Mouse (Mus musculus) intestine, embryonic 15.5 days (tissue): ENCODE measurements around the gene Aldh3a2. TPM values are rescaled to one million over a fixed set of nuclear protein-coding genes. Genes with fewer than 3 reads are reported as not detected.
A peak's percentile ranks its signal among the peaks of the same experiment; 100 is the strongest.
"Not testable (repeated sequence)": the region's sequence is repeated elsewhere in the genome, so short reads cannot be mapped to it uniquely, and the experiment has no call there.

Experiments used
- ATAC-seq: fragments of 200-750 bp; cut with Nextera tagmentation; 2 replicates; pipeline ENCODE4 v1.8.0; 2017; ENCODE audit warnings: moderate TSS enrichment, moderate library complexity
- H3K27ac ChIP-seq: fragments of 300-500 bp; sonication (generic); 2 replicates; pipeline ENCODE4 v1.5.1; 2015; ENCODE audit warnings: mild to moderate bottlenecking, inconsistent platforms
- H3K27me3 ChIP-seq: fragments of 300-500 bp; sonication (generic); replicated peaks from 2 replicates; pipeline ENCODE4 v1.6.1; 2015; ENCODE audit warnings: inconsistent platforms
- H3K36me3 ChIP-seq: fragments of 300-500 bp; sonication (generic); 2 replicates; pipeline ENCODE4 v1.6.1; 2015; ENCODE audit warnings: inconsistent platforms
- H3K4me1 ChIP-seq: fragments of 300-500 bp; sonication (generic); replicated peaks from 2 replicates; pipeline ENCODE4 v1.6.1; 2015; ENCODE audit warnings: inconsistent platforms
- H3K4me2 ChIP-seq: fragments of 300-500 bp; sonication (generic); replicated peaks from 2 replicates; pipeline ENCODE4 v1.6.1; 2015; ENCODE audit warnings: mild to moderate bottlenecking, inconsistent platforms
- H3K4me3 ChIP-seq: fragments of 300-500 bp; sonication (generic); replicated peaks from 2 replicates; pipeline ENCODE4 v1.5.1; 2015; ENCODE audit warnings: inconsistent platforms
- H3K9ac ChIP-seq: fragments of 300-500 bp; sonication (generic); 2 replicates; pipeline ENCODE4 v1.6.1; 2015; ENCODE audit warnings: inconsistent platforms
- H3K9me3 ChIP-seq: fragments of 300-500 bp; sonication (generic); 2 replicates; pipeline ENCODE4 v1.6.1; 2016; ENCODE audit warnings: inconsistent platforms
- WGBS: fragments of 180-500 bp; shearing (Covaris S2); methylation state at CpG from one replicate; pipeline ENCODE4 v1.1.7; 2015; 5-methylcytosine and 5-hydroxymethylcytosine counted together
- polyA plus RNA-seq: library from polyadenylated mRNA; unstranded; fragments of >200 nt; fragmentation: Nextera tagmentation; extraction: Ambion mirVana; gene quantifications from 2 replicates; pipeline ENCODE4 v1.2.1, GENCODE M21; 2015

Aldh3a2 gene
- polyA plus RNA-seq, 1 experiment from 2014 or later, result 51.6 TPM

DNA sequence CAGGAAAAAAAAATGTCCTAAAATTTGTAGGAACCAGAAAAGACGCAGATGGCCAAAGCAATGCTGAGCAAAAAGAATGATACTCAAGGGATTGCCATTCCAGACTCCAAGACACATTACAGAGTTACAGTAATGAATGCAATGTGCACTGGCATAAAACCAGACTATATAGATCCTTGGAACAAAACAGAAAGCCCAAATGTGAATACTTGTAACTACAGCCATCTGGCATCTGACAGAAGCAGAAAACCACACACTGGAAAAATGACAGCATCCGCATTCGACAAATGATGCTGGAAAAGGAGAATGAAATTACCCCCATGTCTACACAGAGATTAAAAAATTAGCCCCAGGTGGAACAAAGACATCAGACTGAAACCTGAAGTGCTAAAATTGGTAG lies 86.9 kb downstream of the Aldh3a2 start:
- ATAC-seq, result no peak
- Histone ChIP-seq H3K27ac (no peak overlapping the region), H3K9ac (no peak overlapping the region), H3K4me3 (no peak overlapping the region), H3K9me3 (no peaks in the 10 kb centered on the region), H3K36me3 (no peaks in the 10 kb centered on the region), H3K4me1 (no peaks in the 10 kb centered on the region), H3K27me3 (no peaks in the 10 kb centered on the region), H3K4me2 (no peak overlapping the region)
- 86% methylated on average over 3 of the region's 3 CpGs for WGBS

DNA sequence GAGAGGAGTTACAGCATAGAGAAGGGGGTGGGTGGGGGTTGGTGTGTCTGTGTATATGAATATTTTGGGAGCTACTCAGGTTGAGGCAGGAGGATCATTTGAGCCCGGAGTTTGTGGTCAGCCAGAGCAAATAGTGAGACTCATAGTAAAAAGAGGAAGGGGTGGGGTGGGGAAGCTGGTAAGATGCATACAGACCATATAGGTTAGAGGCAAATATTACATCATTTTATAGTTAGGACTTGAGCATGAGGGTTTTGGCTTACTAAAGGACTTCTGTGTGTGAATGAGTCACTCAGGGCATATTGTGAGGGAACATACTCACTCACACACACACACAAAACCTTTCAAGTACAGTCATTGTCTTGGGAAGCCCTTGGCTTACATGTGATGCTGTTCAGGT lies 90.9 kb downstream of the Aldh3a2 start:
- Histone ChIP-seq H3K4me3 (no peak overlapping the region), H3K36me3 (no peaks in the 10 kb centered on the region), H3K9me3 (no peaks in the 10 kb centered on the region), H3K27me3 (no peaks in the 10 kb centered on the region), H3K27ac (no peak overlapping the region), H3K4me1 (peaks cover 4% of the 10 kb centered on the region; the same call in 1 of the 2 replicates), H3K4me2 (no peak overlapping the region), H3K9ac (no peak overlapping the region)
- no peak for ATAC-seq
- 97% methylated on average over 1 of the region's 1 CpGs for WGBS

DNA sequence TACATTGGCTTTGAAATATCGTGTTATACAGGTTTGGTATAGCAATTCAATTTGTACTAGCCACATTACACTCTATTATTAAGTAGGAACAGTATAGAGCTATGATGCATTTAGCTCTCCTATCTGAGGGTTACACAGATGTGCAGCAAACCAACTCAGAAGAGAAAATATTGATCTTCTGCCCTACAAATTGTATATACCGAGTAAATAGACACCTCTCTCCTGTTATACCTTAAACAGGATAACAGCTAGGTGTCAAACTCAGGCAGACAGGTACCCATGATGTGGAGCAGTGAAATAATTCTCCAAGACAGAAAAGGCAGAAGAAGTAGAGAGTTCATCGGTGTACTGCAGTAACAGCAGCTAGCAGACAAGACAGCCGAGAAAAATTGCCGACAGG lies 91.5 kb downstream of the Aldh3a2 start:
- 74% methylated on average over 5 of the region's 5 CpGs for WGBS
- Histone ChIP-seq H3K36me3 (no peaks in the 10 kb centered on the region), H3K4me1 (peaks cover 6% of the 10 kb centered on the region; the same call in 1 of the 2 replicates), H3K4me3 (no peak overlapping the region), H3K27me3 (no peaks in the 10 kb centered on the region), H3K9me3 (no peaks in the 10 kb centered on the region), H3K4me2 (peak overlapping the region; percentile 54), H3K9ac (no peak overlapping the region), H3K27ac (no peak overlapping the region)
- no peak for ATAC-seq

DNA sequence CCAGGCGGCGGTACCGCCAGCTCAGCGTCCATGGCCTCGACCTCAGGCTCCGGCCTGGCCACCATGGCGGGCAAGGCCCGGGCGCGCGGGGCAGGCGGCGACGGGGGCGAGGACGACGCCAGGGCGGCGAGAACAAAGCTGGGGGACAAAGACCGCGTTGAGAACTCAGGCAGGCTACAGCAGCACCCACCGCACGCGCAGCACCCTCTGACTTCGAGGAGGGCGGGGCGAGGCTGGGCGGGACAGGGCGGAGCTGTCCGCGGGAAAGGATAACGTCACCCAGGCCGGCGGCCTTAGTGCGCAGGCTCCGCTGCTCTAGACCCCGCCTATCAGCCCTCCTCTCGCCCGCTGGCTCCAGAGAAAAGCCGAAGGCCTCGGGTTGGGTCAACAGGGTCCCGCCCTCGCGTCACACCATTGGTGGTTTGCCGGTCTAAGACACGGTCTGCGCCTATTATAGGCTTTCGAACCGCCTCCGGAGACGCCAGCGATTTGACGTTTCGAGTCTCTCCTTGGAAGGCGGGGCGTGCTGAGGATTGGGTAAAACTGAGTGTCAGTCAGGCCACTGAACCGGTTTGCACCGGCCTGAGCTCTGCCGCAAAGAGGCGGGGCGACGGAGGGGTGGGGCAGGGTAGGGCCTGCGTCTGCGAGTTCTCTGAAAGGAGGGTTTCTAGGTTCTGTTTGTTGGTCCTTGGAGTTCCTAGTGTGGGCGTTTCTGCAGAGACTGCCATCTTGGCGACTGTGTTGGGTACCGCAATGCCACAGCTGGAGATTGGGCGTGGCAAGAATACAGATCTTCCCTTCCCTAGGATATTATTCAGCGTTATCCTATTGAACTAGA lies 92.2 kb downstream of the Aldh3a2 start, which contains the start of gene Usp22:
Usp22 (minus strand) TSS at position 235 of the 838 bp plus-strand sequence.
- Histone ChIP-seq H3K36me3 (no peaks in the 10 kb centered on the region), H3K4me2 (peak within 1 kb of the TSS; percentile 70), H3K4me3 (peak within 1 kb of the TSS; percentile 80), H3K9ac (peak within 1 kb of the TSS; percentile 97), H3K4me1 (peaks cover 9% of the 10 kb centered on the region; the same call in 1 of the 2 replicates), H3K9me3 (no peaks in the 10 kb centered on the region), H3K27me3 (no peaks in the 10 kb centered on the region), H3K27ac (peak within 1 kb of the TSS; percentile 97)
- under 1% methylated on average over 69 of the region's 69 CpGs for WGBS
- ATAC-seq, result peak; percentile 99

DNA sequence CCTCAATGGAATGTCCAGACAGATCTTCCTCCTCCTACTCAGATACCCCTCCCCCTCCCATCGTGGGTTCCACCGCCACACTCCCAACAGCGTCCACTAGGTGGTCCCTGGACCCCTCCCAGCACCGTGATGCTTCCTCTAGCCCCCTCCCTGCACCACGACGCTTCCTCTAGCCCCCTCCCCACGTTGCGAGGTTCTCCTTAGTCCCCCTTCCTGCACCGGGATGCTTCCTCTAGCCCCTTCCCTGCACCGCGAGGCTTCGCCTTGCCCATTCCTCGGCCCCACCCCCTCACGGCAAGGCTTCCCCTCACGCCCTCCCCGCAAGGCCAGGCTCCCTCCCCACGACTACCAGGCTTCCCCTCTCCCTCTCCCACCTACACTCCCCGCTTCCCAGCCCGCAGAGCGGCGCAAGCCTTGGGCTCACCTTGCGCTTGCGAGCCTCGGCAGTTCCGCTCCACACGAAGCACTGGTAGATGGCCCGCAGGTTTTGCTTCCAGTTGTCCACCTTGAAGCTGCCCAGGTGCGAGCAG lies 92.9 kb downstream of the Aldh3a2 start:
- Histone ChIP-seq H3K4me1 (peaks cover 9% of the 10 kb centered on the region), H3K9ac (peak overlapping the region; percentile 97), H3K27me3 (no peaks in the 10 kb centered on the region), H3K27ac (peak overlapping the region; percentile 97), H3K9me3 (no peaks in the 10 kb centered on the region), H3K4me3 (peak overlapping the region; percentile 80), H3K4me2 (peak overlapping the region; percentile 70), H3K36me3 (no peaks in the 10 kb centered on the region)
- under 1% methylated on average over 28 of the region's 28 CpGs for whole genome bisulfite sequencing
- ATAC-seq, result peak; percentile 44

DNA sequence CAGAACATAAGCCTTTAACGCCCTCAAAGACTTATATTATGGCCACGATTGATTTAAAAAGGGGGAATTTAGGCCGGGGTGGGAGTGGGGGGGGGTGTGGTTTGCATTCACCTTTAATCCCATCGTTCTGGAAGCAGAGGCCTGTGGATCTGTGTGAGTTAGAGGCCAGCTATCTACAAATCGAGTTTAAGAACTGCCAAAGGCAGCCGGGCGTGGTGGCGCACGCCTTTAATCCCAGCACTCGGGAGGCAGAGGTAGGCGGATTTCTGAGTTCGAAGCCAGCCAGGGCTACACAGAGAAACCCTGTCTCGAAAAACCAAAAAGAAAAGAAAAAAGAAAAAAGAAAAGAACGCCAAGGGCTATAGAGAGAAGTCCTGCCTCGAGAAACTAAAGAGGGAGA lies 93.8 kb downstream of the Aldh3a2 start:
- WGBS, result 41% methylated on average over 15 of the region's 15 CpGs
- Histone ChIP-seq H3K4me2 (peak overlapping the region; percentile 70), H3K9ac (0 out of 2 replicates have a peak overlapping the region, but pooled peaks have one; percentile 8), H3K4me1 (peaks cover 12% of the 10 kb centered on the region), H3K4me3 (peak overlapping the region; percentile 80)
- not testable (repeated sequence) for H3K27ac ChIP-seq, H3K9me3 ChIP-seq, H3K27me3 ChIP-seq, ATAC-seq, H3K36me3 ChIP-seq

Other genes starting within 250 kb of the Aldh3a2 start
- gene Kcnj12, start 244.9 kb downstream of the Aldh3a2 start, polyA plus RNA-seq, result 1.6 and 1.9 TPM in 2 replicates
- 2.7 and 2.8 TPM in 2 replicates for gene Tnfrsf13b, start 140.7 kb downstream of the Aldh3a2 start, polyA plus RNA-seq
- gene Usp22, start 92.4 kb downstream of the Aldh3a2 start, polyA plus RNA-seq, result 89.0 and 98.6 TPM in 2 replicates
- gene Aldh3a1, start 59.9 kb downstream of the Aldh3a2 start, polyA plus RNA-seq, result not detected in 2 replicates
- gene Slc47a2, start 75.4 kb upstream of the Aldh3a2 start, polyA plus RNA-seq, result not detected in 2 replicates
- gene Slc47a1, start 110.9 kb upstream of the Aldh3a2 start, polyA plus RNA-seq, result 4.8 and 5.9 TPM in 2 replicates
- gene Rnf112, start 186.7 kb upstream of the Aldh3a2 start, polyA plus RNA-seq, result 1.6 and 1.7 TPM in 2 replicates
- gene Mfap4, start 218.0 kb upstream of the Aldh3a2 start, polyA plus RNA-seq, result 210 and 213 TPM in 2 replicates
- 36.3 and 38.8 TPM in 2 replicates for gene Mapk7, start 226.9 kb upstream of the Aldh3a2 start, polyA plus RNA-seq
- gene B9d1, start 237.7 kb upstream of the Aldh3a2 start, polyA plus RNA-seq, result 20.9 and 24.3 TPM in 2 replicates